Mouse (Mus musculus) heart, postnatal 0 days (tissue): Measurements from ENCODE around the gene Oasl1. TPM values are rescaled to one million over a fixed set of nuclear protein-coding genes. Genes with fewer than 3 reads are reported as not detected.

Experiments
- ATAC-seq: fragments of 200-750 bp; cut with Nextera tagmentation; 2 replicates; pipeline ENCODE4 v1.8.0; 2017; ENCODE audit warnings: low read depth, moderate number of reproducible peaks, moderate library complexity; ENCODE audit not compliant: insufficient read depth
- DNase-seq: peaks from one replicate; pipeline ENCODE4 v3.0.0-alpha.2; 2016; ENCODE audit warnings: low spot score
- H3K27ac ChIP-seq: fragments of 300-500 bp; sonication (generic); 2 replicates; pipeline ENCODE4 v1.5.1; 2014; ENCODE audit warnings: low read depth, mild to moderate bottlenecking
- H3K27me3 ChIP-seq: fragments of 300-500 bp; sonication (generic); 2 replicates; pipeline ENCODE4 v1.6.1; 2014; ENCODE audit warnings: low read length, mixed read lengths; ENCODE audit not compliant: control insufficient read depth, insufficient read depth
- H3K36me3 ChIP-seq: fragments of 300-500 bp; sonication (generic); replicated peaks from 2 replicates; pipeline ENCODE4 v1.6.1; 2014; ENCODE audit warnings: low read length, mixed read lengths; ENCODE audit not compliant: control insufficient read depth, insufficient read depth
- H3K4me1 ChIP-seq: fragments of 300-500 bp; sonication (generic); 2 replicates; pipeline ENCODE4 v1.6.1; 2014; ENCODE audit warnings: antibody characterized with exemption; ENCODE audit not compliant: control insufficient read depth, insufficient read depth
- H3K4me2 ChIP-seq: fragments of 300-500 bp; sonication (generic); 2 replicates; pipeline ENCODE4 v1.6.1; 2014; ENCODE audit warnings: low read depth, mild to moderate bottlenecking, low read length, moderate library complexity
- H3K4me3 ChIP-seq: fragments of 300-500 bp; sonication (generic); 2 replicates; pipeline ENCODE4 v1.5.1; 2014; ENCODE audit warnings: low read depth, low read length
- H3K9ac ChIP-seq: fragments of 300-500 bp; sonication (generic); replicated peaks from 2 replicates; pipeline ENCODE4 v1.6.1; 2014; ENCODE audit warnings: low read depth, low read length, mixed read lengths
- H3K9me3 ChIP-seq: fragments of 300-500 bp; sonication (generic); replicated peaks from 2 replicates; pipeline ENCODE4 v1.6.1; 2016; ENCODE audit warnings: low read length; ENCODE audit not compliant: control insufficient read depth
- CTCF ChIP-seq: IDR thresholded peaks from 2 replicates; pipeline ENCODE4 v1.5.1; 2016; ENCODE audit warnings: antibody characterized with exemption, control low read depth, low read depth
- EP300 ChIP-seq: IDR thresholded peaks from 2 replicates; pipeline ENCODE4 v1.6.1; 2016; ENCODE audit warnings: antibody characterized with exemption, low read depth
- WGBS: fragments of 180-500 bp; shearing (Covaris S2); extraction: QIAGEN DNeasy Blood & Tissue Kit; methylation state at CpG from one replicate; pipeline ENCODE4 v1.1.7; 2014; 5-methylcytosine and 5-hydroxymethylcytosine counted together
- polyA plus RNA-seq: library from polyadenylated mRNA; unstranded; fragments of >200 nt; fragmentation: Nextera tagmentation; extraction: Ambion mirVana; gene quantifications from 2 replicates; pipeline ENCODE4 v1.2.1, GENCODE M21; 2015
- total RNA-seq: library from RNA; depleted of rRNA; stranded (reverse); fragments of >200 nt; gene quantifications from 2 replicates; pipeline ENCODE4 v1.2.3, GENCODE M21; 2014; ENCODE audit warnings: low replicate concordance

The Oasl1 gene
- total and polyA plus RNA-seq, 2 experiments from 2014 or later: 0.68 to 9.4 TPM

DNA sequence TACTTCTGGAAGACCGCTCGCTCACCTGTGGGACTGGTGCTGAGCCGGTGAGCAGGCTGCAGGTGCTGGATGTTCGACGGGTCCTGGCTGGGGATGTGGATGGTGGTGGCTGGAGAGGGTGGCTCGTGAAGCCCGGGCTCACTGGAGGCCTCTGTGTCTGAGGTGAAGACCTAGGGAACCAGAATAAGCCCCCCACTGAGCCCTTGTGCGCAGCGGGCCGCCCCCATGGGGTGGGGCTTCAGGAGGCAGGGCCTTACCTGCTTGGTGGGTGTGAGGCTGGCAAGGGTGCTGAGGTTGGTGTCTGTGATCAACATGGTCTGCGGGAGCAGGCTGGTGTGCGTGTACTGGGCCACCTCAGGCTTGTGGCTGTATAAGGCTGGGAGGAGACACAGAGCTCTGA lies 27.6 kb downstream of the Oasl1 start:
- DNase-seq (no peak), ATAC-seq (no peak)
- no peak overlapping the region for H3K27ac ChIP-seq
- H3K36me3 ChIP-seq: peaks cover 30% of the 10 kb centered on the region
- H3K27me3 ChIP-seq: no peaks in the 10 kb centered on the region
- whole genome bisulfite sequencing: 76% methylated on average over 12 of the region's 12 CpGs
- no peaks in the 10 kb centered on the region for H3K9me3 ChIP-seq
- no peak overlapping the region for H3K4me2 ChIP-seq
- H3K9ac ChIP-seq: no peak overlapping the region
- H3K4me3 ChIP-seq: no peak overlapping the region
- no peaks in the 10 kb centered on the region for H3K4me1 ChIP-seq
- TF ChIP-seq CTCF (no peak), EP300 (no peak)

DNA sequence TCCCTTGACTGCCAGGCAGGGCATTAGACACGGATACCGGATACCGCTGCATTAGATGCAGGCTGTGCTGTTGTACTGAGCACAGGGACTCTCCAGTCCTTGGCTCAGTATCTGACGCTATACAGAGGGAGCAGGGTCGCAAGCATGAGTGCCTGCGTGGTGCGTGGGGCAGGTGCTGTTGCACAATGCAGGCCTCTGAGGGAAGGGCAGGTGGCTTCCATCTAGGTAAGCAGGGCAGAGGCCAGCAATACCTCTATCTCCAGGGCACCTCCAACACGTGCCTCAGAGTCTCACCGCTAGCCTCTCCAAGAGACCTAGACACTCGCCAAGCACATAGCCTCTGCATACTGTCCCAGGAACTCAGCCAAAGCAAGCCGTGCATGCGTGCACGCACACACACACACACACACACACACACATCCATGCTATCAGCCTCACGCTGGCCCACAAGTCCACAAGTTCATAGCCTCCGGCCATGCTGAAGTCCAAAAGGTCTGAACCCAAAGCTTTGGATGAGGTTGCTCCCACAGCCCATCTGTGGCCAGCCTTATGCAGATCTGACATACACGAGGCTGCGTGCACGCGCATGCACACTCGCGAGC lies 28.3 kb downstream of the Oasl1 start:
- Histone ChIP-seq H3K4me3 (no peak overlapping the region), H3K36me3 (peaks cover 23% of the 10 kb centered on the region), H3K27ac (no peak overlapping the region), H3K9me3 (no peaks in the 10 kb centered on the region), H3K9ac (no peak overlapping the region), H3K4me1 (no peaks in the 10 kb centered on the region), H3K27me3 (no peaks in the 10 kb centered on the region), H3K4me2 (no peak overlapping the region)
- no peak for DNase-seq
- WGBS: 76% methylated on average over 21 of the region's 21 CpGs
- no peak for ATAC-seq
- TF ChIP-seq CTCF (no peak), EP300 (no peak)

DNA sequence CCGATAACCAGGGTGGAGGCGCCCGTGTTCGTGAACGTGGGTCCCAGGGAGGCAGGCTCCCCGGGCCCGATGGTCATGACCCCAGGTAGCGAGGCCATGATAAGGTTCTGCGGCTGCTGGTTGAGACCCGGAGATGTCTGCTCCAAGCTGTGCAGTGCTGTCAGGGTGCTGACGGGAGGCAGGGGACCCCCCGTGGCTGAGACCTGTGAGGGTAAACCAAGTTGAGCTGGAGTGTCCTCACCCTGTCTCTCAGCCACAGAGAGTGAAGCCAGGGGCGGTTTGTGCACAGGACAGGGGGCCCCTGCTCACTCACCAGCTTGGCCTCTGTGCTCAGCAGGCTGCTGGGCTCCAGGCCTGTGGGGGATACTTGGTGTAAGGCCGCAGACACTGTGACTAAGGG lies 30.3 kb downstream of the Oasl1 start:
- peaks cover 5% of the 10 kb centered on the region for H3K36me3 ChIP-seq
- WGBS: 73% methylated on average over 14 of the region's 14 CpGs
- no peak overlapping the region for H3K9ac ChIP-seq

DNA sequence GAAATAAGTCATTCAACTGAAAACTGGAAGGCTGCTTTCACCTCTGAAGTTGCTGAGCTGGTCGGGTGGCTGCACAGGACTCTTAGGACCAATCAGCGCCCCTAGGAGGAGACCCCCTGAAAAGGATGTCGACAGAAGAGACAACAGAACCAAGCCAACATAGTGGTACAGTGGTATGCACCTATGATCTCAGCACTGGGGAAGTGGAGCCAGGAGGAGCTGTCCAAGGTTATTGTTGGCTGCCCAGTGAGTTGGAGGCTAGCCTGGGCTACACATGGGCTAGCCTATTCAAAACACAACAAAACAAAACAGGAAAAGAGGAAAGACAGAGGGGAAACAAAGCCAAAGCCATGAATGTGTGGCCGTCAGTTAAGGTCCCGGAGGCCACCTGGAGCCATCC lies 35.0 kb downstream of the Oasl1 start:
- TF ChIP-seq EP300: no peak
- no peak for TF ChIP-seq CTCF
- ATAC-seq (no peak), DNase-seq (no peak)
- Histone ChIP-seq H3K9ac (no peak overlapping the region), H3K36me3 (no peaks in the 10 kb centered on the region), H3K27me3 (0 out of 2 replicates have a peak, but pooled peaks cover 2% of the 10 kb centered on the region), H3K4me1 (no peaks in the 10 kb centered on the region), H3K27ac (no peak overlapping the region), H3K4me3 (no peak overlapping the region), H3K4me2 (no peak overlapping the region), H3K9me3 (no peaks in the 10 kb centered on the region)
- WGBS: 77% methylated on average over 5 of the region's 5 CpGs

More for the DNA sequence above, 30.3 kb downstream of the Oasl1 start:
- ATAC-seq (no peak), DNase-seq (no peak)
- TF ChIP-seq CTCF (no peak), EP300 (no peak)
- no peaks in the 10 kb centered on the region for H3K27me3 ChIP-seq
- H3K27ac ChIP-seq: no peak overlapping the region
- no peaks in the 10 kb centered on the region for H3K9me3 ChIP-seq
- H3K4me3 ChIP-seq: no peak overlapping the region
- H3K4me1 ChIP-seq: no peaks in the 10 kb centered on the region
- no peak overlapping the region for H3K4me2 ChIP-seq

DNA sequence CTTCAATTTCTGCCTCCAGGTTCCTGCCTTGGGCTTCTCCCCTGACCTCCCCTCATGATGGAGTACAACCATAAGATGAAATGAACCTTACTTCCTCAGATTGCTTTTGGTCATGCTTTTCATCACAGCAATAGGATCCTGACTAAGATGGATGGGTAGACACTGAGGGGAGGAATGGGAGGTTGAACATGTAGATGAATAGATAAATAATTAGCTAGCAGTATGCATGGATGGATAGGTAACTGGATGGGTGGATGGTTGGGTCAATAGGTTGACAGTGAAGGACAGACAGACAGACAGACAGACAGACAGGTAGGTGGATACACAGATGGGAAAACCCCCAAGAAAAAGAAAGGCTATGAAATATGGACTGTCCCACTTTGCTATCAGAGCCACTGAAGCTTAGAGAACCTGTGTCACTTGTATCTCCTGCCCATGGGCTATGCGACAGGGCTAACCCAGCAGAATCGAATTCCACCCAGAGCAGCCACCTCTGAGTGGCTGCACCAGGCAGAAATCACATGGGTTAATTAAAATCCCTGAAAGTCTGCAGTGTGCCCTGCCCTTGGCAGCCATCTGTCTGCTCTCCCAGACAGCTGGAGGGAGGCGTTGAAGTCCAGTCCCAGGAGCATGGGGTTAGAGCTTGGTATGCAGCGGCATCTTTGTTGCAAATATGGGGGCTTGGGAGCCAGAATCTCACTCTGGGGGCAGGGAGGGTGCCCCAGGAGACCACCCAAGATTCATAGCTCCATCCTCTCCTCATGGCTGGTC lies 38.7 kb downstream of the Oasl1 start:
- Histone ChIP-seq H3K36me3 (no peaks in the 10 kb centered on the region), H3K9ac (no peak overlapping the region), H3K27ac (no peak overlapping the region), H3K27me3 (0 out of 2 replicates have a peak, but pooled peaks cover 2% of the 10 kb centered on the region), H3K9me3 (no peaks in the 10 kb centered on the region), H3K4me3 (no peak overlapping the region), H3K4me2 (no peak overlapping the region), H3K4me1 (peaks cover 16% of the 10 kb centered on the region)
- DNase-seq (no peak), ATAC-seq (no peak)
- 44% methylated on average over 4 of the region's 4 CpGs for WGBS
- no peak for TF ChIP-seq CTCF
- no peak for TF ChIP-seq EP300
